Mouse (Mus musculus) inflammation-experienced regulatory T-cells, adult 6 months (primary cell): ENCODE data around the gene Arhgap10. TPM values are rescaled to one million over a fixed set of nuclear protein-coding genes. Genes with fewer than 3 reads are reported as not detected.

Experiments used
- ATAC-seq: one replicate; pipeline ENCODE4 v1.8.0; 2017
- polyA plus RNA-seq, 3 experiments: library from polyadenylated mRNA; unstranded; fragments of 100-300 nt; shearing (Covaris generic); gene quantifications; one replicate each; pipeline ENCODE4 v1.2.1; 2017

Arhgap10 gene
- polyA plus RNA-seq, 3 experiments from 2014 or later, result 2.5 to 5.0 (median 2.9) TPM

- no peak for ATAC-seq
These were observed 77.4 kb downstream of the Arhgap10 start for GRCm38 (mm10) chr8:77440324-77440880.

GRCm38 (mm10) chr8:77439670-77440069, 78.1 kb downstream of the Arhgap10 start:
- no peak for ATAC-seq

- no peak for ATAC-seq
These were observed 79.8 kb downstream of the Arhgap10 start for GRCm38 (mm10) chr8:77437807-77438493.

GRCm38 (mm10) chr8:77436013-77436990, 81.5 kb downstream of the Arhgap10 start:
- peak; percentile 79 for ATAC-seq

GRCm38 (mm10) chr8:77433221-77433620, 84.5 kb downstream of the Arhgap10 start:
- ATAC-seq, result no peak

- no peak for ATAC-seq
These were observed 85.0 kb downstream of the Arhgap10 start for GRCm38 (mm10) chr8:77432726-77433125.

- ATAC-seq, result no peak
These were observed 89.3 kb downstream of the Arhgap10 start for GRCm38 (mm10) chr8:77428420-77428819.

GRCm38 (mm10) chr8:77428015-77428414, 89.7 kb downstream of the Arhgap10 start:
- ATAC-seq, result no peak

GRCm38 (mm10) chr8:77427438-77427837, 90.3 kb downstream of the Arhgap10 start:
- ATAC-seq, result no peak

- ATAC-seq, result no peak
These were observed 93.9 kb downstream of the Arhgap10 start for GRCm38 (mm10) chr8:77423850-77424249.

GRCm38 (mm10) chr8:77422632-77423252, 95.0 kb downstream of the Arhgap10 start:
- peak; percentile 96 for ATAC-seq

- no peak for ATAC-seq
These were observed 96.2 kb downstream of the Arhgap10 start for GRCm38 (mm10) chr8:77421596-77421995.

- ATAC-seq, result no peak
These were observed 98.0 kb downstream of the Arhgap10 start for GRCm38 (mm10) chr8:77419731-77420130.

GRCm38 (mm10) chr8:77416738-77417137, 101.0 kb downstream of the Arhgap10 start:
- no peak for ATAC-seq

- no peak for ATAC-seq
These were observed 101.7 kb downstream of the Arhgap10 start for GRCm38 (mm10) chr8:77416034-77416433.

- no peak for ATAC-seq
These were observed 106.5 kb downstream of the Arhgap10 start for GRCm38 (mm10) chr8:77411262-77411661.

- no peak for ATAC-seq
These were observed 107.4 kb downstream of the Arhgap10 start for GRCm38 (mm10) chr8:77410394-77410793.

GRCm38 (mm10) chr8:77408527-77409215, 109.1 kb downstream of the Arhgap10 start:
- ATAC-seq, result no peak

GRCm38 (mm10) chr8:77406846-77407245, 110.9 kb downstream of the Arhgap10 start:
- ATAC-seq, result no peak

GRCm38 (mm10) chr8:77406444-77406843, 111.3 kb downstream of the Arhgap10 start:
- ATAC-seq, result no peak

GRCm38 (mm10) chr8:77404017-77404416, 113.7 kb downstream of the Arhgap10 start:
- ATAC-seq, result no peak

GRCm38 (mm10) chr8:77401934-77402333, 115.8 kb downstream of the Arhgap10 start:
- ATAC-seq, result no peak
